Mouse (Mus musculus) stomach, embryonic 14.5 days (tissue): Measurements from ENCODE around the gene Uggt2. TPM values are rescaled to one million over a fixed set of nuclear protein-coding genes. Genes with fewer than 3 reads are reported as not detected.
"Not testable (repeated sequence)": the region's sequence is repeated elsewhere in the genome, so short reads cannot be mapped to it uniquely, and the experiment has no call there.

ENCODE experiments used
- ATAC-seq: fragments of 200-750 bp; cut with Nextera tagmentation; 2 replicates; pipeline ENCODE4 v1.8.0; 2017; ENCODE audit warnings: low read depth, moderate TSS enrichment; ENCODE audit not compliant: insufficient number of reproducible peaks, insufficient read depth, low FRiP score
- H3K27ac ChIP-seq: fragments of 300-500 bp; sonication (generic); 2 replicates; pipeline ENCODE4 v1.5.1; 2014; ENCODE audit warnings: mild to moderate bottlenecking, low read length, moderate library complexity, mixed read lengths
- H3K27me3 ChIP-seq: fragments of 300-500 bp; sonication (generic); 2 replicates; pipeline ENCODE4 v1.6.1; 2014; ENCODE audit warnings: low read length, control low read depth, mixed read lengths; ENCODE audit not compliant: control insufficient read depth, insufficient read depth
- H3K36me3 ChIP-seq: fragments of 300-500 bp; sonication (generic); 2 replicates; pipeline ENCODE4 v1.6.1; 2014; ENCODE audit warnings: mild to moderate bottlenecking, control low read depth, low read length, moderate library complexity, mixed read lengths; ENCODE audit not compliant: control insufficient read depth, insufficient read depth
- H3K4me1 ChIP-seq: fragments of 300-500 bp; sonication (generic); 2 replicates; pipeline ENCODE4 v1.6.1; 2014; ENCODE audit warnings: low read length, control low read depth, mixed read lengths; ENCODE audit not compliant: control insufficient read depth, insufficient read depth
- H3K4me2 ChIP-seq: fragments of 300-500 bp; sonication (generic); replicated peaks from 2 replicates; pipeline ENCODE4 v1.6.1; 2014; ENCODE audit warnings: low read depth, low read length, control low read depth
- H3K4me3 ChIP-seq: fragments of 300-500 bp; sonication (generic); 2 replicates; pipeline ENCODE4 v1.5.1; 2014; ENCODE audit warnings: low read depth, low read length, control low read depth
- H3K9ac ChIP-seq: fragments of 300-500 bp; sonication (generic); replicated peaks from 2 replicates; pipeline ENCODE4 v1.6.1; 2014; ENCODE audit warnings: low read depth, mild to moderate bottlenecking, control low read depth, low read length, moderate library complexity, mixed read lengths
- H3K9me3 ChIP-seq: fragments of 300-500 bp; sonication (generic); 2 replicates; pipeline ENCODE4 v1.6.1; 2016; ENCODE audit warnings: low read depth, low read length, control low read depth; ENCODE audit not compliant: control insufficient read depth
- WGBS: fragments of 180-500 bp; shearing (Covaris S2); extraction: QIAGEN DNeasy Blood & Tissue Kit; methylation state at CpG from one replicate; pipeline ENCODE4 v1.1.7; 2014; 5-methylcytosine and 5-hydroxymethylcytosine counted together
- polyA plus RNA-seq: library from polyadenylated mRNA; unstranded; fragments of >200 nt; fragmentation: Nextera tagmentation; extraction: Ambion mirVana; gene quantifications from 2 replicates; pipeline ENCODE4 v1.2.1, GENCODE M21; 2014

Gene Uggt2
- polyA plus RNA-seq, 1 experiment from 2014 or later = 20.7 TPM

DNA sequence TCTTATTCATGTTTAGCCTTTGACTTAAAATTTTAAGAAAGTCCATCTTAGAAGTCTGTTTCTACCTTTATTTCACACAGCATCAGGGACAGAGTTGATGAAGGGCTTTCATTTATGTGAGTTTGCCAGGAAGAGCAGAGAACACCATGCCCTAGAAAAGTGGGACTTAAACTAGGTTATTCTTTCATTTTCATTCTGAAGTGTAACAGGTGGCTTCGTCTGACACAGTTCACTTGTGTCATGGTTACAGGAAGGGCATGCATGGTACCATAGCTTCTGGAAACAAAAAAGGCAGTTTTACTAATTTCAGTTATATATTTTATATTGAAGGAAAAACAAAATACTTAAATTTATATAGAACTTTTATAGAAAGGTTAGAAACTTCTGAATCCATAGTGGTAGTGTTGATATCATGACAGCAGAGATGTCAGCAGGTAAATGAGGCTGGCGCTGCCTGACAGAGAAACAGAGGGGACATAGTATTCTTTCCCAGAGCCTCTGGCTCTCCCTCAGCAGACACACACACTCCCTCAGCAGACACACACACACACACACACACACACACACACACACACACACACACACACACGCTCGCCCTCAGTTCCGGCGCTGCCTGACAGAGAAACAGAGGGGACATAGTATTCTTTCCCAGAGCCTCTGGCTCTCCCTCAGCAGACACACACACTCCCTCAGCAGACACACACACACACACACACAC lies 117.4 kb downstream of the Uggt2 start:
- H3K4me1 ChIP-seq, ATAC-seq, H3K9me3 ChIP-seq, H3K4me3 ChIP-seq, H3K27ac ChIP-seq, H3K27me3 ChIP-seq, H3K9ac ChIP-seq, H3K4me2 ChIP-seq: not testable (repeated sequence)
- H3K36me3 ChIP-seq = peaks cover 29% of the 10 kb centered on the region
- 78% methylated on average over 6 of the region's 6 CpGs for WGBS

DNA sequence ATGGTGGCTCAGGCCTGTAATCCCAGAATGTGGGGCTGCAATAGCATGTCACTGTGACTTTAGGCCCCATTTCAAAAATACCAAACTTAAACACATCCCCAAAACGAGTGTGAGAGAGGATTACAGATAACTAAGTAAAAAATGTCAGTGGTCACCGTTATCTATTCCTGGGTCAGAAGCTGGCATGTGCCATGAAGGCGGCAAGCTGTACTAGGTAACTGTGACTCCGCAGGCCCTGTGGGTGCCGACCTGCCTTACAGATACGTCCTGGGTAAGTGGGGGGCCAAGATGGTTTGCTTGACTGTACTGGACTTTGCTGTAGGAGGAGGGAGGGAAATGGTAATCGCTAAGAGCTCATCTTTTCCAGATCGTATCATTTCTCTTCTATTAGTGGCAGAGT lies 118.3 kb downstream of the Uggt2 start:
- H3K27me3 ChIP-seq = no peaks in the 10 kb centered on the region
- H3K4me2 ChIP-seq = no peak overlapping the region
- no peak for ATAC-seq
- H3K9me3 ChIP-seq = no peaks in the 10 kb centered on the region
- no peaks in the 10 kb centered on the region for H3K4me1 ChIP-seq
- H3K27ac ChIP-seq = no peak overlapping the region
- H3K9ac ChIP-seq = no peak overlapping the region
- H3K36me3 ChIP-seq = peaks cover 33% of the 10 kb centered on the region
- no peak overlapping the region for H3K4me3 ChIP-seq
- WGBS = 85% methylated on average over 8 of the region's 8 CpGs

DNA sequence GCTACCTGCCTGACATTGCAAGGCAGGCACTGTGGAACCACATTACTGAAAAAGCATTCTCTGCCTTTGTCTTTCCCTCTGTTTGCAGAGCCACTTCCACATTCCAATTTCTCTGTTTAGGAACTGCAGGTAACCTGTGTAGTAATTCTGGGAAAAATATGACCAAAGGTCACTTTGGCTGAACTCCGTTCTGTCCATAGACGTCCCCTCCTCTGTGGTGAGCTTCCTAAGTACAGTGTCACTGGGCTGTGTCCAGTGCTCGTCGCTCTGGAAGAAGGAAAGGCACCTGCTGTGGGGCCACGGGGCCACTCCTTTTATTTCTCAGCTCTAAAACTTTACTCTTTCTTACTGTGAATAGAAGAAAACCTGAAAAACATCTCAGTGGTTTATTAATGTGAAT lies 118.9 kb downstream of the Uggt2 start:
- no peak overlapping the region for H3K4me2 ChIP-seq
- H3K27ac ChIP-seq = no peak overlapping the region
- no peaks in the 10 kb centered on the region for H3K27me3 ChIP-seq
- H3K4me1 ChIP-seq = no peaks in the 10 kb centered on the region
- no peak for ATAC-seq
- H3K36me3 ChIP-seq = peaks cover 38% of the 10 kb centered on the region
- H3K4me3 ChIP-seq = no peak overlapping the region
- H3K9ac ChIP-seq = no peak overlapping the region
- WGBS = 65% methylated on average over 5 of the region's 5 CpGs
- H3K9me3 ChIP-seq = no peaks in the 10 kb centered on the region

DNA sequence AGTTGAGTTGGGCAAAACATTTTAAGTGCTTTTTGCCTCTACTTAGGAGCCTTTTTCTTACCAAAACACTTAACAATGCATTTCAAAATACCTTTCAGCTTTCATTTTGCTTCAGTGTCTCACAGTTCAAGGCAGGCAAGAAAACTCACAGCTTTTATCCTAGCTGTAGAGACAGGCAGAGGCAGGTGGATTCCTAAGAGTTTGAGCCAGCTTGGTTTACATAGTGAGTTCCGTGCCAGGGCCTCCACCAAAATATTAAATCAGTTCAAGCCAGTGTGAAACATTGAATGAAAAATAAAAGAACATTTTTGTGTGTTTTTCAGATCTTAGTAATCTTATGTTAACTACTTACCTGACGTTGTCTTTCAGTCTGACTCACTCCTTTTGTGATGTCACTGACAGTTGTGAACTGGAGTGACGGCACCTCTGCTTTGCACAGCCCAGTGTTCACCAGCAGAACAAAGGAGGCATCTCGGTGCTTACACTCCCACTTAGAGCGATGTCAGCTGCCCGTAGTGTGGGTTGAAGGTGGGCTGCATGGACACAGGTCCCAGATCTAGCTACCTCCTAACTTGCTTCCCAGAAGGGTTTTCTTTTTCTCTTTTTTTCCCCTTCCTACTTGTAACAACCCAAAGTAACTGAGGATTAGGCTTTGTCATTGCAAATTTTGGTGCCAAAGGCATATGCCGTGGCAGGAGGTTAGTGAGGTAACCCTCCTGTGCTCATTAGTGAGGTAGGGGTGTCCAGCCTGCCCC lies 119.5 kb downstream of the Uggt2 start:
- Histone ChIP-seq H3K27me3 (no peaks in the 10 kb centered on the region), H3K9ac (no peak overlapping the region), H3K4me1 (no peaks in the 10 kb centered on the region), H3K36me3 (peaks cover 44% of the 10 kb centered on the region), H3K27ac (no peak overlapping the region), H3K4me3 (no peak overlapping the region), H3K9me3 (no peaks in the 10 kb centered on the region), H3K4me2 (no peak overlapping the region)
- no peak for ATAC-seq
- 78% methylated on average over 7 of the region's 7 CpGs for WGBS

DNA sequence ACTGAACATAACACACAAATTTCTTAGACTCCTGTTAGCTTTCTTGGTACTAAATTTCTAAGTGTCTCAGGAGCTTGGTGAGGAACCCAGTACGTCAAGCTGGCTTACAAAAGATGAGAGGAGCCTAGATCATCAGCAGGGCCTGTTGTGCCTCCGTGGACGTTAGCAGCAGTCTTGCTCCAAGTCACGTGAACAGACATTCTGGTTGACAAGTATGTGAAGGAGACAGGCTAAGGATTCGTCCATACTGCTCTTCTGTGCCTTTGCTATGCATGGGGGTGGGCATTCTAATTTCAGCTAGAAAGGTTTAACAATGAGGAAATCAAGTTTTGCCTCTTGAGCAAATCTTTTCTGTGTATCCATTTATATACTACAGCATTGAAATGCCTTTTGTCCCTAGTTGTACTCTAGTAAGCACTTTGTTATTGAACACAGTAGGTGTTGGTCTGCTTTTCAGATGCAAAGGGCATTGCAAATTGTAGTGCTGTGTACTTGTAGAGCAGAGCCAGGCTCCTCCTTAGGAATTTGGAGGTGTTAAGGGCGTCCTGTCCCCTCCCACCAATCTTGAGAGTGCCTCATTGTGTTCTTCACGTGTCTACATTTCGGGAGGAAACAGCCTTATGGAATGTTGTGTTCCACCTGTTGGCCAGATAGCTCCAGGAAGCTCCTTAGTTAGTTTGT lies 122.0 kb downstream of the Uggt2 start:
- H3K4me1 ChIP-seq = no peaks in the 10 kb centered on the region
- 78% methylated on average over 8 of the region's 8 CpGs for WGBS
- no peak overlapping the region for H3K4me3 ChIP-seq
- peaks cover 50% of the 10 kb centered on the region for H3K36me3 ChIP-seq
- no peaks in the 10 kb centered on the region for H3K27me3 ChIP-seq
- ATAC-seq = no peak
- H3K27ac ChIP-seq = no peak overlapping the region
- no peaks in the 10 kb centered on the region for H3K9me3 ChIP-seq
- no peak overlapping the region for H3K4me2 ChIP-seq
- H3K9ac ChIP-seq = no peak overlapping the region

DNA sequence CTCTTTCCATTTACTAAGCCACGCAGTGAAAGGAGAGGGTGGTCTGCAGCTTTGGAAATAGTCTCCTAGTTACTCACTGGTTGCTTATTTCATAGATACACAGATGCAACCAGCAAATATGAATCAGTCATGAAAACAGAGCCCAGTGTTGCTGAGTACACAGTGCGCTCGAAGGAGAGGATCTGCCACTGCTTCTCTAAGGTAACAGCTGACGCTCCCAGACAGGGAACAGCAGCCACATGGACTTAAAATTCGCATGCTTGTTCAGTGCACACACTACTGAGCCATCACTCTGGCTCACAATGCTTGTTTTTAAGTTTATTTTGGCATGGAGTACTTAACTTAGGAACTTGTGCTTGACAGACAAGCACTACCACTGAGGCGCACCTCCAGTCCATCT lies 127.0 kb downstream of the Uggt2 start:
- Histone ChIP-seq H3K4me2 (no peak overlapping the region), H3K9me3 (no peaks in the 10 kb centered on the region), H3K9ac (no peak overlapping the region), H3K27me3 (no peaks in the 10 kb centered on the region), H3K36me3 (peaks cover 64% of the 10 kb centered on the region), H3K4me1 (no peaks in the 10 kb centered on the region), H3K4me3 (no peak overlapping the region), H3K27ac (no peak overlapping the region)
- no peak for ATAC-seq
- WGBS = 92% methylated on average over 6 of the region's 6 CpGs

DNA sequence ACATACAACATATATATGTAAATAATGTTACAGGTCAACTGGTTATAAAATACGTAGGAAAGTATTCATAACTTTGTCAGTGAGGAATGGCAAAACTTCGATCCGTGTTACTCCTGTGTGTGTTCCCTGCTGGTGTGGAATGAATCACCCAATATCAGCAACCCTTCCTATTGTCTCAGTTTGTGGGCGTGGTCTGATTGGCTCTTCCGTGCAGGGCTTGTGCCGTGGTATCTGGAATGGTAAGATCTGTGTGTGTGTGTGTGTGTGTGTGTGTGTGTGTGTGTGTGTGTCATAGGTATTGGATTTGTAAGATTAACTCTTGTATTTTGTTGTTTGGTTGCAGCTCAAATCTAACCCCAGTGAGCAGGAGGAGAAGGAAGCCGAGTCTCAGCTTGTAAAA lies 131.6 kb downstream of the Uggt2 start:
- Histone ChIP-seq H3K9ac (no peak overlapping the region), H3K9me3 (no peaks in the 10 kb centered on the region), H3K27me3 (no peaks in the 10 kb centered on the region), H3K4me1 (no peaks in the 10 kb centered on the region), H3K4me3 (no peak overlapping the region), H3K4me2 (no peak overlapping the region), H3K36me3 (peaks cover 39% of the 10 kb centered on the region), H3K27ac (no peak overlapping the region)
- ATAC-seq = no peak
- 79% methylated on average over 7 of the region's 7 CpGs for WGBS

DNA sequence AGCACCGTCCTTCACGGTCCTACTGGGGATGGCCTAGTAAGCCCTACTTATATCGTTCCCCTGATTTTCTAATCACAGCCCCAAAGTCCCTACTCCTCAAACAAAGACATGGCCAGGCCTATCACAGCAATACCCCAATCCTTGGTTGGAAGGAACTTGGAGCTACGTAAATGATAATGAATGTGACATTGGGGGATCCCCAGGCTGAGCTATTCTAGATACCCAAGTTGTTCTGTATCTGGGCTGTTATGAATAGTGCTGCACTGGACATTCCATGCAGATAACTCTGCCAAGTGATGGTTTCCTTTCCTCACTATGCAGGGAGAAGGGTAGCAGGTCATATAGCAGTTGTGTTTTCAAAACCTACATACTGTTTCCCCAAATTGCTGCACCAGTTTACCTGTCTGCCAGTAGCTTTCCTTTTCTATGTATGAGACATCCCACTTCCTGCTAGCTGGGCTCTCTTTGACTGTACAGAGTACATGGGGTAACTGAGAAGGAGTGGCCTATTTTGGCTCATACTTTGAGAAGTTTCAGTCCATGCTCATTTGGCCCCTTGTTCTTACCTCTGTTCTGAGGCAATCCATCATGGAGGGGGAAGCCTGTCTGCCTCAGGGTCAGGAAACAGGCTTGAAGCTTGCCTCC lies 133.8 kb downstream of the Uggt2 start:
- Histone ChIP-seq H3K27ac (no peak overlapping the region), H3K36me3 (peaks cover 24% of the 10 kb centered on the region), H3K27me3 (no peaks in the 10 kb centered on the region), H3K9ac (no peak overlapping the region), H3K4me3 (no peak overlapping the region), H3K4me1 (no peaks in the 10 kb centered on the region), H3K9me3 (no peaks in the 10 kb centered on the region), H3K4me2 (no peak overlapping the region)
- WGBS = 90% methylated on average over 4 of the region's 4 CpGs
- ATAC-seq = no peak
